Mouse (Mus musculus) heart, embryonic 16.5 days (tissue): ENCODE measurements around the gene Mturn. TPM values are rescaled to one million over a fixed set of nuclear protein-coding genes. Genes with fewer than 3 reads are reported as not detected.

Source experiments
- ATAC-seq: fragments of 200-750 bp; cut with Nextera tagmentation; replicated peaks from 2 replicates; pipeline ENCODE4 v1.8.0; 2017; ENCODE audit warnings: moderate number of reproducible peaks; ENCODE audit not compliant: insufficient read depth, low FRiP score; ENCODE audit errors: extremely low read depth
- H3K27ac ChIP-seq: fragments of 300-500 bp; sonication (generic); 2 replicates; pipeline ENCODE4 v1.5.1; 2014; ENCODE audit warnings: mild to moderate bottlenecking, low read length, control low read depth, moderate library complexity
- H3K27me3 ChIP-seq: fragments of 300-500 bp; sonication (generic); 2 replicates; pipeline ENCODE4 v1.6.1; 2014; ENCODE audit warnings: low read length, mixed read lengths; ENCODE audit not compliant: control insufficient read depth, insufficient read depth
- H3K36me3 ChIP-seq: fragments of 300-500 bp; sonication (generic); 2 replicates; pipeline ENCODE4 v1.6.1; 2014; ENCODE audit not compliant: control insufficient read depth, insufficient read depth
- H3K4me1 ChIP-seq: fragments of 300-500 bp; sonication (generic); 2 replicates; pipeline ENCODE4 v1.6.1; 2014; ENCODE audit warnings: low read length, mixed read lengths; ENCODE audit not compliant: control insufficient read depth, insufficient read depth
- H3K4me2 ChIP-seq: fragments of 300-500 bp; sonication (generic); 2 replicates; pipeline ENCODE4 v1.6.1; 2014; ENCODE audit warnings: low read depth, mild to moderate bottlenecking, control low read depth, low read length
- H3K4me3 ChIP-seq: fragments of 300-500 bp; sonication (generic); 2 replicates; pipeline ENCODE4 v1.5.1; 2014; ENCODE audit warnings: mild to moderate bottlenecking, control low read depth, low read length
- H3K9ac ChIP-seq: fragments of 300-500 bp; sonication (generic); 2 replicates; pipeline ENCODE4 v1.6.1; 2014; ENCODE audit warnings: low read length, control low read depth
- H3K9me3 ChIP-seq: fragments of 300-500 bp; sonication (generic); replicated peaks from 2 replicates; pipeline ENCODE4 v1.6.1; 2016; ENCODE audit warnings: low read length; ENCODE audit not compliant: control insufficient read depth
- WGBS: fragments of 180-500 bp; shearing (Covaris S2); extraction: QIAGEN DNeasy Blood & Tissue Kit; methylation state at CpG from one replicate; pipeline ENCODE4 v1.1.7; 2014; 5-methylcytosine and 5-hydroxymethylcytosine counted together
- polyA plus RNA-seq: library from polyadenylated mRNA; unstranded; fragments of >200 nt; fragmentation: Nextera tagmentation; extraction: Ambion mirVana; gene quantifications from 2 replicates; pipeline ENCODE4 v1.2.1, GENCODE M21; 2015

Mturn gene
- polyA plus RNA-seq, 1 experiment from 2014 or later = 6.8 TPM

GRCm38 (mm10) chr6:54691368-54692116 is 10.1 kb downstream of the Mturn start:
- Histone ChIP-seq H3K9me3 (no peaks in the 10 kb centered on the region), H3K4me2 (no peak overlapping the region), H3K27ac (no peak overlapping the region), H3K9ac (no peak overlapping the region), H3K4me3 (no peak overlapping the region), H3K4me1 (no peaks in the 10 kb centered on the region), H3K36me3 (no peaks in the 10 kb centered on the region), H3K27me3 (no peaks in the 10 kb centered on the region)
- WGBS = 58% methylated on average over 14 of the region's 14 CpGs
- no peak for ATAC-seq

- no peaks in the 10 kb centered on the region for H3K4me1 ChIP-seq
- no peak for ATAC-seq
- H3K9ac ChIP-seq = no peak overlapping the region
- H3K9me3 ChIP-seq = no peaks in the 10 kb centered on the region
- no peaks in the 10 kb centered on the region for H3K27me3 ChIP-seq
- no peak overlapping the region for H3K27ac ChIP-seq
- no peak overlapping the region for H3K4me3 ChIP-seq
- 81% methylated on average over 1 of the region's 1 CpGs for WGBS
- no peaks in the 10 kb centered on the region for H3K36me3 ChIP-seq
- H3K4me2 ChIP-seq = no peak overlapping the region
Observed at GRCm38 (mm10) chr6:54692201-54692600, 10.8 kb downstream of the Mturn start.

- H3K4me1 ChIP-seq = no peaks in the 10 kb centered on the region
- no peaks in the 10 kb centered on the region for H3K9me3 ChIP-seq
- no peak for ATAC-seq
- WGBS = 91% methylated on average over 6 of the region's 6 CpGs
- no peak overlapping the region for H3K4me2 ChIP-seq
- H3K4me3 ChIP-seq = no peak overlapping the region
- no peaks in the 10 kb centered on the region for H3K27me3 ChIP-seq
- no peak overlapping the region for H3K9ac ChIP-seq
- no peak overlapping the region for H3K27ac ChIP-seq
- H3K36me3 ChIP-seq = no peaks in the 10 kb centered on the region
Observed at GRCm38 (mm10) chr6:54693286-54693685, 11.9 kb downstream of the Mturn start.

GRCm38 (mm10) chr6:54698691-54699476 is 17.5 kb downstream of the Mturn start:
- ATAC-seq = peak; percentile 66

GRCm38 (mm10) chr6:54699477-54700056 is 18.1 kb downstream of the Mturn start:
- Histone ChIP-seq H3K9ac (peak overlapping the region; percentile 68), H3K27me3 (peaks cover 27% of the 10 kb centered on the region), H3K27ac (no peak overlapping the region), H3K36me3 (no peaks in the 10 kb centered on the region), H3K4me2 (peak overlapping the region; percentile 88), H3K4me1 (peaks cover 3% of the 10 kb centered on the region; the same call in 1 of the 2 replicates), H3K4me3 (peak overlapping the region; percentile 62), H3K9me3 (no peaks in the 10 kb centered on the region)
- peak; percentile 66 for ATAC-seq
- 4% methylated on average over 19 of the region's 19 CpGs for WGBS

More at GRCm38 (mm10) chr6:54698691-54699476, 17.5 kb downstream of the Mturn start:
- Histone ChIP-seq H3K27ac (no peak overlapping the region), H3K4me2 (peak overlapping the region; percentile 88), H3K9ac (peak overlapping the region; percentile 68), H3K9me3 (no peaks in the 10 kb centered on the region), H3K4me3 (peak overlapping the region; percentile 62), H3K36me3 (no peaks in the 10 kb centered on the region), H3K27me3 (peaks cover 21% of the 10 kb centered on the region), H3K4me1 (peaks cover 3% of the 10 kb centered on the region; the same call in 1 of the 2 replicates)
- 6% methylated on average over 24 of the region's 24 CpGs for WGBS

GRCm38 (mm10) chr6:54700516-54700915 is 19.1 kb downstream of the Mturn start:
- Histone ChIP-seq H3K9ac (no peak overlapping the region), H3K9me3 (no peaks in the 10 kb centered on the region), H3K27ac (no peak overlapping the region), H3K4me2 (no peak overlapping the region), H3K36me3 (no peaks in the 10 kb centered on the region), H3K4me3 (no peak overlapping the region), H3K4me1 (peaks cover 5% of the 10 kb centered on the region), H3K27me3 (peaks cover 30% of the 10 kb centered on the region)
- no peak for ATAC-seq
- WGBS = 93% methylated on average over 2 of the region's 2 CpGs

- WGBS = 43% methylated on average over 9 of the region's 9 CpGs
- H3K9ac ChIP-seq = 0 out of 2 replicates have a peak overlapping the region, but pooled peaks have one; percentile 21
- no peak for ATAC-seq
Observed at GRCm38 (mm10) chr6:54701901-54702300, 20.5 kb downstream of the Mturn start.

GRCm38 (mm10) chr6:54703633-54704538 is 22.5 kb downstream of the Mturn start:
- no peak overlapping the region for H3K4me3 ChIP-seq
- peaks cover 6% of the 10 kb centered on the region; the same call in 1 of the 2 replicates for H3K4me1 ChIP-seq
- no peaks in the 10 kb centered on the region for H3K36me3 ChIP-seq
- peaks cover 30% of the 10 kb centered on the region for H3K27me3 ChIP-seq
- no peak overlapping the region for H3K9ac ChIP-seq
- H3K9me3 ChIP-seq = no peaks in the 10 kb centered on the region
- ATAC-seq = no peak
- H3K4me2 ChIP-seq = no peak overlapping the region
- no peak overlapping the region for H3K27ac ChIP-seq
- whole genome bisulfite sequencing = 29% methylated on average over 14 of the region's 14 CpGs

More at GRCm38 (mm10) chr6:54701901-54702300, 20.5 kb downstream of the Mturn start:
- Histone ChIP-seq H3K36me3 (no peaks in the 10 kb centered on the region), H3K27ac (no peak overlapping the region), H3K27me3 (peaks cover 30% of the 10 kb centered on the region), H3K9me3 (no peaks in the 10 kb centered on the region), H3K4me1 (peaks cover 8% of the 10 kb centered on the region), H3K4me3 (no peak overlapping the region), H3K4me2 (no peak overlapping the region)
